Comparison of ENCODE assay signal across 10 mouse cellular contexts in genomic region chr4:137396641-137397525, GRCm38 (mm10). TPM values are rescaled to one million over a fixed set of nuclear protein-coding genes. Genes with fewer than 3 reads are reported as not detected.
DNase-seq lines count a peak whose midpoint lies in the region; ATAC-seq and TF ChIP-seq lines count a peak whose summit lies in the region.
"Had no signal": no experiment of that assay in that cellular context is flagged by ENCODE, and none has a peak within 500 bp of the region (broad histone marks: within the 10 kb centered on the region; RNA-seq: fewer than 3 reads in every experiment).

No protein-coding gene starts in this region.

- 0 out of 2 replicates have a peak overlapping the region, but pooled peaks have one; percentile 31 for H3K27ac ChIP-seq in kidney, postnatal 0 days
- H3K27ac ChIP-seq in hindbrain, embryonic 13.5 days: no peak overlapping the region

- H3K36me3 ChIP-seq in kidney, postnatal 0 days (ENCODE audit: insufficient read depth, low read length): no peaks in the 10 kb centered on the region
- no peaks in the 10 kb centered on the region for H3K36me3 ChIP-seq in hindbrain, embryonic 13.5 days

- 64% methylated on average over 15 of the region's 15 CpGs for WGBS in kidney, postnatal 0 days
- 79% methylated on average over 15 of the region's 15 CpGs for WGBS in hindbrain, embryonic 13.5 days

- no peak for DNase-seq in kidney, postnatal 0 days (ENCODE audit: low spot score)
- no peak for DNase-seq in kidney, adult 18-20 months
- peak; percentile 36 to 44 for DNase-seq in adrenal gland, adult 18-20 months (ENCODE audit: low spot score in 2 of 2)
- peak; percentile 68 to 71 for DNase-seq in cerebellum, postnatal 36 days
- peak; percentile 35 for DNase-seq in ovary, postnatal 14 days (ENCODE audit: low spot score)
- DNase-seq in yolk sac, embryonic 10.5 days (ENCODE audit: low spot score): no peak
- no peak for DNase-seq in right cerebral cortex, postnatal 4 days

- no peak overlapping the region for H3K4me3 ChIP-seq in kidney, postnatal 0 days (replicated peaks; ENCODE audit: low read depth, low read length)
- H3K4me3 ChIP-seq in hindbrain, embryonic 13.5 days: no peak overlapping the region

- H3K27me3 ChIP-seq in kidney, postnatal 0 days (ENCODE audit: insufficient read depth, low read length): no peaks in the 10 kb centered on the region
- H3K27me3 ChIP-seq in hindbrain, embryonic 13.5 days: no peaks in the 10 kb centered on the region

- no peak; the same call in 1 of the 2 replicates for ATAC-seq in kidney, postnatal 0 days (replicated peaks; ENCODE audit: low FRiP score, low read depth)
- no peak for ATAC-seq in hindbrain, embryonic 13.5 days (ENCODE audit: low FRiP score)

- TF ChIP-seq CTCF in kidney, postnatal 0 days (IDR thresholded peaks at IDR 0.05; ENCODE audit: low read depth): no peak

- H3K4me1 ChIP-seq in kidney, postnatal 0 days (replicated peaks; ENCODE audit: insufficient read depth, low read length): 0 out of 2 replicates have a peak, but pooled peaks cover 6% of the 10 kb centered on the region
- H3K4me1 ChIP-seq in hindbrain, embryonic 13.5 days (replicated peaks): no peaks in the 10 kb centered on the region

- H3K4me2 ChIP-seq in kidney, postnatal 0 days (ENCODE audit: low read length): no peak overlapping the region
- no peak overlapping the region for H3K4me2 ChIP-seq in hindbrain, embryonic 13.5 days

- H3K9me3 ChIP-seq in kidney, postnatal 0 days (replicated peaks; ENCODE audit: low read length): no peaks in the 10 kb centered on the region
- no peaks in the 10 kb centered on the region for H3K9me3 ChIP-seq in hindbrain, embryonic 13.5 days

- H3K9ac ChIP-seq in kidney, postnatal 0 days (ENCODE audit: low read depth, low read length): no peak overlapping the region
- H3K9ac ChIP-seq in hindbrain, embryonic 13.5 days: no peak overlapping the region

RNA-seq across cellular contexts. Expression of gene Cela3a, which starts 12.7 kb away (rescaled TPM):
- polyA plus RNA-seq in kidney, postnatal 0 days (2015; fragmentation: Nextera tagmentation; extraction: Ambion mirVana): not detected in 2 replicates
- not detected for total RNA-seq in adrenal gland, adult 18-20 months (2021)
- polyA plus RNA-seq in hindbrain, embryonic 13.5 days (2015; fragmentation: Nextera tagmentation; extraction: Ambion mirVana): not detected in 2 replicates
- polyA plus RNA-seq: forebrain, embryonic 11.5 days; large intestine, adult 2 months had no signal

RNA-seq across cellular contexts. Expression of gene Cela3b, which starts 33.5 kb away (rescaled TPM):
- polyA plus RNA-seq in kidney, postnatal 0 days (2015; fragmentation: Nextera tagmentation; extraction: Ambion mirVana): not detected in 2 replicates
- not detected for total RNA-seq in adrenal gland, adult 18-20 months (2021)
- not detected in 2 replicates for polyA plus RNA-seq in hindbrain, embryonic 13.5 days (2015; fragmentation: Nextera tagmentation; extraction: Ambion mirVana)
- polyA plus RNA-seq: forebrain, embryonic 11.5 days had no signal

RNA-seq across cellular contexts. Expression of gene Cdc42, which starts 39.4 kb away (rescaled TPM):
- polyA plus RNA-seq in kidney, postnatal 0 days (2015; fragmentation: Nextera tagmentation; extraction: Ambion mirVana): 592 and 644 TPM in 2 replicates
- 100 to 1,000 TPM; 386 to 454 TPM for total RNA-seq in adrenal gland, adult 18-20 months (2021)
- 840 and 841 TPM in 2 replicates for polyA plus RNA-seq in hindbrain, embryonic 13.5 days (2015; fragmentation: Nextera tagmentation; extraction: Ambion mirVana)

RNA-seq across cellular contexts. Expression of gene 1700013G24Rik, which starts 56.2 kb away (rescaled TPM):
- polyA plus RNA-seq in kidney, postnatal 0 days (2015; fragmentation: Nextera tagmentation; extraction: Ambion mirVana): not detected in 2 replicates
- total RNA-seq in adrenal gland, adult 18-20 months (2021): not detected
- not detected in 2 replicates for polyA plus RNA-seq in hindbrain, embryonic 13.5 days (2015; fragmentation: Nextera tagmentation; extraction: Ambion mirVana)
- polyA plus RNA-seq: forebrain, embryonic 11.5 days; large intestine, adult 2 months had no signal

Comparison
In these comparisons a context has a peak if more than half of its experiments do, and no peak if none do; other contexts are left out.
1. DNase-seq: peak in adrenal gland, adult 18-20 months (2 of 2), cerebellum, postnatal 36 days (2 of 2) and ovary, postnatal 14 days (single experiment); none in kidney, postnatal 0 days (single experiment), kidney, adult 18-20 months (single experiment), yolk sac, embryonic 10.5 days (single experiment) and right cerebral cortex, postnatal 4 days (single experiment).